21 mouse cellular contexts compared by ENCODE assay signal in genomic region chr3:136864306-136864705, GRCm38 (mm10).
"Had no signal": no experiment of that assay in that cellular context is flagged by ENCODE, and none has a peak within 500 bp of the region (broad histone marks: within the 10 kb centered on the region; RNA-seq: fewer than 3 reads in every experiment).

No protein-coding gene starts in this region.

- H3K4me2 ChIP-seq: heart, embryonic 12.5 days; hindbrain, embryonic 14.5 days; kidney, embryonic 15.5 days; limb, embryonic 13.5 days; limb, embryonic 15.5 days had no signal

- ATAC-seq: hindbrain, postnatal 0 days; intestine, embryonic 16.5 days had no signal

- H3K4me3 ChIP-seq: heart, embryonic 10.5 days; heart, embryonic 12.5 days; kidney, embryonic 15.5 days; limb, embryonic 13.5 days; limb, embryonic 15.5 days had no signal

- H3K27ac ChIP-seq: heart, embryonic 10.5 days; hindbrain, embryonic 14.5 days; hindbrain, postnatal 0 days; kidney, embryonic 15.5 days; kidney, postnatal 0 days; limb, embryonic 13.5 days; limb, embryonic 15.5 days had no signal

- H3K9me3 ChIP-seq: heart, embryonic 10.5 days; heart, embryonic 12.5 days; kidney, embryonic 15.5 days; limb, embryonic 13.5 days; limb, embryonic 15.5 days had no signal

- H3K9ac ChIP-seq: heart, embryonic 12.5 days; hindbrain, embryonic 14.5 days; kidney, embryonic 15.5 days; limb, embryonic 13.5 days; limb, embryonic 15.5 days had no signal

- H3K27me3 ChIP-seq: heart, embryonic 12.5 days; kidney, embryonic 15.5 days; limb, embryonic 13.5 days; limb, embryonic 15.5 days had no signal

- DNase-seq: gastrocnemius, postnatal 14 days; gastrocnemius, postnatal 36 days; heart, adult 18-20 months; heart, postnatal 10 days; kidney, adult 11 months; kidney, adult 2 months; kidney, adult 9 months; kidney, postnatal 14 days; kidney, postnatal 36 days; layer of hippocampus, adult 9-11 months; layer of hippocampus, postnatal 36 days; left cerebral cortex, postnatal 4 days had no signal

- H3K36me3 ChIP-seq: heart, embryonic 12.5 days; limb, embryonic 13.5 days; limb, embryonic 15.5 days had no signal
